Mouse (Mus musculus): ENCODE results near the gene Rad51c. TPM values are rescaled to one million over a fixed set of nuclear protein-coding genes. Genes with fewer than 3 reads are reported as not detected.
"Not testable (repeated sequence)": the region's sequence is repeated elsewhere in the genome, so short reads cannot be mapped to it uniquely, and the experiment has no call there.

The Rad51c gene
- polyA plus RNA-seq, 1 experiment from 2014 or later: 11.7 TPM

DNA sequence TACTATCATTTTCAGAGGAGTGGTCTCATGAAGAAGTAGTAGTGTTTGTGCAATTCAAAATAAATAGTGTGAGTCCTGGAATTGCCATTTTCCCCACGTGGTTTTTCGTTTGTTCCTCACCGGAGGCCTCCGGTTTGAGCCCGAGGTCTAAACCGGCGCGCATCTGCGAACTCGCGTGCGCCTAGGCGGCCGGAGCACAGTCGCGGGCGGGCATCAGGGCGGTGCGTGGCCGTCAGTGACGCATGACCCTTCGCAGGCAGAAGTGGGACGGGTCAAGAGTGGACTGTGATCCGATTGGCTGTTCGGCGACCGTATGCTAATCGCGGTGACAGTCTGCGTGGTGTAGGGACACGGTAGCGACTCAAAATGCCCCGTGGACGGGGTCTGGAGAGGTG lies 43.3 kb upstream of the Rad51c start:
- WGBS: 0% methylated on average over 31 of the region's 34 CpGs
- H3K36me3 ChIP-seq (ENCODE audit: control insufficient read depth, insufficient read depth, low read length); H3K27me3 ChIP-seq (ENCODE audit: control insufficient read depth, insufficient read depth, low read length); H3K4me1 ChIP-seq (ENCODE audit: control insufficient read depth in 2 of 2, insufficient read depth in 2 of 2, low read length in 2 of 2); H3K9me3 ChIP-seq (ENCODE audit: control insufficient read depth, low read length): not testable (repeated sequence)
- peak overlapping the region; percentile 71 for H3K9ac ChIP-seq (ENCODE audit: low read length)
- peak overlapping the region; percentile 47 to 59; a peak in 2 of 4 replicates for H3K27ac ChIP-seq (replicated peaks in 1 of 2; ENCODE audit: control insufficient read depth in 1 of 2, insufficient read depth in 1 of 2, low read depth in 2 of 2, low read length in 2 of 2)
- H3K4me3 ChIP-seq (ENCODE audit: control insufficient read depth in 1 of 2, insufficient read depth in 1 of 2, low read depth in 1 of 2, low read length in 2 of 2): peak overlapping the region; percentile 39 to 59
- peak; percentile 96 for ATAC-seq (ENCODE audit: insufficient number of reproducible peaks, insufficient read depth, low FRiP score, low read depth)
- H3K4me2 ChIP-seq (ENCODE audit: low read length): peak overlapping the region; percentile 71

DNA sequence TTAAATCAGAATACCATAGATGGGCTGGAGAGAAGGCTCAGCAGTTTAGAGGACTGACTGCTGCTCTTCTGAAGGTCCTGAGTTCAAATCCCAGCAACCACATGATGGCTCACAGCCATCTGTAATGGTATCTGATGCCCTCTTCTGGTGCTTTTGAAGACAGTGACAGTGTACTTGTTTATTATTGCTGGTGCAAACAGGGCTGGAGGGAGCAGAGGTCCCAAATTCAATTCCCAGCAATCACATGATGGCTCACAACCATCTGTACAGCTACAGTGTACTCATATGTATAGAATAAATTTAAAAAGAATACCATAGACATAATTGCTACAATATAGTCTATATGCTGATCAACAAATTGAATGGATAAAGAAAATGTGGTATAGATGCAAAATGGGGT lies 42.7 kb upstream of the Rad51c start:
- no peak overlapping the region for H3K4me3 ChIP-seq (ENCODE audit: control insufficient read depth in 1 of 2, insufficient read depth in 1 of 2, low read depth in 1 of 2, low read length in 2 of 2)
- H3K4me2 ChIP-seq (ENCODE audit: low read length): no peak overlapping the region; the same call in 1 of the 2 replicates

GRCm38 (mm10) chr11:87446159-87446558 lies 41.4 kb upstream of the Rad51c start:
- 91% methylated on average over 3 of the region's 3 CpGs for WGBS
- Histone ChIP-seq H3K4me1 (ENCODE audit: control insufficient read depth in 2 of 2, insufficient read depth in 2 of 2, low read length in 2 of 2) (peaks cover 0 to 5% of the 10 kb centered on the region in 2 experiments; a peak in 2 of 4 replicates), H3K27me3 (ENCODE audit: control insufficient read depth, insufficient read depth, low read length) (no peaks in the 10 kb centered on the region), H3K9ac (ENCODE audit: low read length) (no peak overlapping the region), H3K9me3 (ENCODE audit: control insufficient read depth, low read length) (no peaks in the 10 kb centered on the region), H3K36me3 (ENCODE audit: control insufficient read depth, insufficient read depth, low read length) (no peaks in the 10 kb centered on the region), H3K27ac (replicated peaks in 1 of 2; ENCODE audit: control insufficient read depth in 1 of 2, insufficient read depth in 1 of 2, low read depth in 2 of 2, low read length in 2 of 2) (no peak overlapping the region), H3K4me2 (ENCODE audit: low read length) (no peak overlapping the region), H3K4me3 (ENCODE audit: control insufficient read depth in 1 of 2, insufficient read depth in 1 of 2, low read depth in 1 of 2, low read length in 2 of 2) (no peak overlapping the region)
- no peak for ATAC-seq (ENCODE audit: insufficient number of reproducible peaks, insufficient read depth, low FRiP score, low read depth)

More for the DNA sequence above, 42.7 kb upstream of the Rad51c start:
- H3K27ac ChIP-seq (replicated peaks in 1 of 2; ENCODE audit: control insufficient read depth in 1 of 2, insufficient read depth in 1 of 2, low read depth in 2 of 2, low read length in 2 of 2): no peak overlapping the region
- H3K9me3 ChIP-seq (ENCODE audit: control insufficient read depth, low read length): no peaks in the 10 kb centered on the region
- H3K27me3 ChIP-seq (ENCODE audit: control insufficient read depth, insufficient read depth, low read length): no peaks in the 10 kb centered on the region
- no peaks in the 10 kb centered on the region for H3K36me3 ChIP-seq (ENCODE audit: control insufficient read depth, insufficient read depth, low read length)
- peaks cover 0 to 5% of the 10 kb centered on the region in 2 experiments; a peak in 2 of 4 replicates for H3K4me1 ChIP-seq (ENCODE audit: control insufficient read depth in 2 of 2, insufficient read depth in 2 of 2, low read length in 2 of 2)
- ATAC-seq (ENCODE audit: insufficient number of reproducible peaks, insufficient read depth, low FRiP score, low read depth): no peak
- H3K9ac ChIP-seq (ENCODE audit: low read length): no peak overlapping the region

- not testable (repeated sequence) for H3K4me1 ChIP-seq (ENCODE audit: control insufficient read depth in 2 of 2, insufficient read depth in 2 of 2, low read length in 2 of 2); H3K27me3 ChIP-seq (ENCODE audit: control insufficient read depth, insufficient read depth, low read length); H3K9ac ChIP-seq (ENCODE audit: low read length); H3K36me3 ChIP-seq (ENCODE audit: control insufficient read depth, insufficient read depth, low read length); H3K4me3 ChIP-seq (ENCODE audit: control insufficient read depth in 1 of 2, insufficient read depth in 1 of 2, low read depth in 1 of 2, low read length in 2 of 2); ATAC-seq (ENCODE audit: insufficient number of reproducible peaks, insufficient read depth, low FRiP score, low read depth); H3K9me3 ChIP-seq (ENCODE audit: control insufficient read depth, low read length); H3K27ac ChIP-seq (replicated peaks in 1 of 2; ENCODE audit: control insufficient read depth in 1 of 2, insufficient read depth in 1 of 2, low read depth in 2 of 2, low read length in 2 of 2); H3K4me2 ChIP-seq (ENCODE audit: low read length)
- 47% methylated on average over 4 of the region's 4 CpGs for WGBS
Measured at GRCm38 (mm10) chr11:87445593-87445992, 40.8 kb upstream of the Rad51c start.

GRCm38 (mm10) chr11:87444735-87445428 lies 40.1 kb upstream of the Rad51c start:
- Histone ChIP-seq H3K36me3 (ENCODE audit: control insufficient read depth, insufficient read depth, low read length) (no peaks in the 10 kb centered on the region), H3K4me1 (ENCODE audit: control insufficient read depth in 2 of 2, insufficient read depth in 2 of 2, low read length in 2 of 2) (peaks cover 0 to 5% of the 10 kb centered on the region in 2 experiments; a peak in 2 of 4 replicates), H3K9me3 (ENCODE audit: control insufficient read depth, low read length) (no peaks in the 10 kb centered on the region), H3K27ac (replicated peaks in 1 of 2; ENCODE audit: control insufficient read depth in 1 of 2, insufficient read depth in 1 of 2, low read depth in 2 of 2, low read length in 2 of 2) (no peak overlapping the region), H3K4me3 (ENCODE audit: control insufficient read depth in 1 of 2, insufficient read depth in 1 of 2, low read depth in 1 of 2, low read length in 2 of 2) (no peak overlapping the region), H3K9ac (ENCODE audit: low read length) (0 out of 2 replicates have a peak overlapping the region, but pooled peaks have one; percentile 23), H3K4me2 (ENCODE audit: low read length) (peak overlapping the region; percentile 45), H3K27me3 (ENCODE audit: control insufficient read depth, insufficient read depth, low read length) (no peaks in the 10 kb centered on the region)
- no peak for ATAC-seq (ENCODE audit: insufficient number of reproducible peaks, insufficient read depth, low FRiP score, low read depth)
- 7% methylated on average over 16 of the region's 16 CpGs for WGBS

DNA sequence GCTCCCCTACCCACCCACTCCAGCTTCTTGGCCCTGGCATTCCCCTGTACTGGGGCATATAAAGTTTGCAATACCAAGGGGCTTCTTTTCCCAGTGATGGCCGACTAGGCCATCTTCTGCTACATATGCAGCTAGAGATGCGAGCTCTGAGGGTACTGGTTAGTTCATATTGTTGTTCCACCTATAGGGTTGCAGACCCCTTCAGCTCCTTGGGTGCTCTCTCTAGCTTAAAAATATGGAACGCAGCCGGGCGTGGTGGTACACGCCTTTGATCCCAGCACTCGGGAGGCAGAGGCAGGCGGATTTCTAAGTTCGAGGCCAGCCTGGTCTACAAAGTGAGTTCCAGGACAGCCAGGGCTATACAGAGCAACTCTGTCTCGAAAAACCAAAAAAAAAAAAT lies 39.3 kb upstream of the Rad51c start:
- not testable (repeated sequence) for H3K27me3 ChIP-seq (ENCODE audit: control insufficient read depth, insufficient read depth, low read length); H3K9me3 ChIP-seq (ENCODE audit: control insufficient read depth, low read length); H3K36me3 ChIP-seq (ENCODE audit: control insufficient read depth, insufficient read depth, low read length); H3K4me3 ChIP-seq (ENCODE audit: control insufficient read depth in 1 of 2, insufficient read depth in 1 of 2, low read depth in 1 of 2, low read length in 2 of 2); H3K9ac ChIP-seq (ENCODE audit: low read length); H3K27ac ChIP-seq (replicated peaks in 1 of 2; ENCODE audit: control insufficient read depth in 1 of 2, insufficient read depth in 1 of 2, low read depth in 2 of 2, low read length in 2 of 2); H3K4me1 ChIP-seq (ENCODE audit: control insufficient read depth in 2 of 2, insufficient read depth in 2 of 2, low read length in 2 of 2); ATAC-seq (ENCODE audit: insufficient number of reproducible peaks, insufficient read depth, low FRiP score, low read depth); H3K4me2 ChIP-seq (ENCODE audit: low read length)
- 66% methylated on average over 10 of the region's 10 CpGs for WGBS

GRCm38 (mm10) chr11:87443373-87443883 lies 38.7 kb upstream of the Rad51c start:
- H3K27ac ChIP-seq (replicated peaks in 1 of 2; ENCODE audit: control insufficient read depth in 1 of 2, insufficient read depth in 1 of 2, low read depth in 2 of 2, low read length in 2 of 2): peak overlapping the region; percentile 23 to 79
- no peaks in the 10 kb centered on the region for H3K27me3 ChIP-seq (ENCODE audit: control insufficient read depth, insufficient read depth, low read length)
- H3K4me3 ChIP-seq (ENCODE audit: control insufficient read depth in 1 of 2, insufficient read depth in 1 of 2, low read depth in 1 of 2, low read length in 2 of 2): no peak overlapping the region
- peak overlapping the region; percentile 38; the same call in 1 of the 2 replicates for H3K9ac ChIP-seq (ENCODE audit: low read length)
- peak overlapping the region; percentile 31; the same call in 1 of the 2 replicates for H3K4me2 ChIP-seq (ENCODE audit: low read length)
- no peaks in the 10 kb centered on the region for H3K9me3 ChIP-seq (ENCODE audit: control insufficient read depth, low read length)
- H3K4me1 ChIP-seq (ENCODE audit: control insufficient read depth in 2 of 2, insufficient read depth in 2 of 2, low read length in 2 of 2): peaks cover 0 to 5% of the 10 kb centered on the region in 2 experiments; a peak in 2 of 4 replicates
- WGBS: 0% methylated on average over 4 of the region's 5 CpGs
- no peaks in the 10 kb centered on the region for H3K36me3 ChIP-seq (ENCODE audit: control insufficient read depth, insufficient read depth, low read length)
- ATAC-seq (ENCODE audit: insufficient number of reproducible peaks, insufficient read depth, low FRiP score, low read depth): peak; percentile 76

All from heart, embryonic 14.5 days (tissue).